Mouse (Mus musculus) liver, embryonic 16.5 days (tissue): Measurements from ENCODE around the gene AC161166.1. TPM values are rescaled to one million over a fixed set of nuclear protein-coding genes. Genes with fewer than 3 reads are reported as not detected.
A peak's percentile ranks its signal among the peaks of the same experiment; 100 is the strongest.

ENCODE experiments used
- ATAC-seq: fragments of 200-750 bp; cut with Nextera tagmentation; 2 replicates; pipeline ENCODE4 v1.8.0; 2017; ENCODE audit warnings: low read depth, mild to moderate bottlenecking, moderate number of reproducible peaks, moderate library complexity
- H3K27ac ChIP-seq: fragments of 300-500 bp; sonication (generic); 2 replicates; pipeline ENCODE4 v1.5.1; 2014; ENCODE audit warnings: mild to moderate bottlenecking, low read length
- H3K27me3 ChIP-seq: fragments of 300-500 bp; sonication (generic); 2 replicates; pipeline ENCODE4 v1.6.1; 2014; ENCODE audit warnings: low read depth, low read length, mixed read lengths; ENCODE audit not compliant: control insufficient read depth, insufficient read depth
- H3K36me3 ChIP-seq: fragments of 300-500 bp; sonication (generic); 2 replicates; pipeline ENCODE4 v1.6.1; 2014; ENCODE audit warnings: mild to moderate bottlenecking; ENCODE audit not compliant: control insufficient read depth, insufficient read depth
- H3K4me1 ChIP-seq: fragments of 300-500 bp; sonication (generic); 2 replicates; pipeline ENCODE4 v1.6.1; 2014; ENCODE audit warnings: low read depth, low read length, mixed read lengths; ENCODE audit not compliant: control insufficient read depth
- H3K4me2 ChIP-seq: fragments of 300-500 bp; sonication (generic); 2 replicates; pipeline ENCODE4 v1.6.1; 2014; ENCODE audit warnings: low read depth, low read length, mixed read lengths
- H3K4me3 ChIP-seq: fragments of 300-500 bp; sonication (generic); 2 replicates; pipeline ENCODE4 v1.5.1; 2014; ENCODE audit warnings: low read depth, mild to moderate bottlenecking, low read length
- H3K9ac ChIP-seq: fragments of 300-500 bp; sonication (generic); 2 replicates; pipeline ENCODE4 v1.6.1; 2014; ENCODE audit warnings: low read depth, low read length
- H3K9me3 ChIP-seq: fragments of 300-500 bp; sonication (generic); replicated peaks from 2 replicates; pipeline ENCODE4 v1.6.1; 2016; ENCODE audit warnings: low read length; ENCODE audit not compliant: control insufficient read depth
- WGBS: fragments of 180-500 bp; shearing (Covaris S2); extraction: QIAGEN DNeasy Blood & Tissue Kit; methylation state at CpG from one replicate; pipeline ENCODE4 v1.1.7; 2014; ENCODE audit not compliant: insufficient replicate concordance; 5-methylcytosine and 5-hydroxymethylcytosine counted together
- polyA plus RNA-seq: library from polyadenylated mRNA; unstranded; fragments of >200 nt; fragmentation: Nextera tagmentation; extraction: Ambion mirVana; gene quantifications from 2 replicates; pipeline ENCODE4 v1.2.1, GENCODE M21; 2015

The AC161166.1 gene
- polyA plus RNA-seq, 1 experiment from 2014 or later = not detected

DNA sequence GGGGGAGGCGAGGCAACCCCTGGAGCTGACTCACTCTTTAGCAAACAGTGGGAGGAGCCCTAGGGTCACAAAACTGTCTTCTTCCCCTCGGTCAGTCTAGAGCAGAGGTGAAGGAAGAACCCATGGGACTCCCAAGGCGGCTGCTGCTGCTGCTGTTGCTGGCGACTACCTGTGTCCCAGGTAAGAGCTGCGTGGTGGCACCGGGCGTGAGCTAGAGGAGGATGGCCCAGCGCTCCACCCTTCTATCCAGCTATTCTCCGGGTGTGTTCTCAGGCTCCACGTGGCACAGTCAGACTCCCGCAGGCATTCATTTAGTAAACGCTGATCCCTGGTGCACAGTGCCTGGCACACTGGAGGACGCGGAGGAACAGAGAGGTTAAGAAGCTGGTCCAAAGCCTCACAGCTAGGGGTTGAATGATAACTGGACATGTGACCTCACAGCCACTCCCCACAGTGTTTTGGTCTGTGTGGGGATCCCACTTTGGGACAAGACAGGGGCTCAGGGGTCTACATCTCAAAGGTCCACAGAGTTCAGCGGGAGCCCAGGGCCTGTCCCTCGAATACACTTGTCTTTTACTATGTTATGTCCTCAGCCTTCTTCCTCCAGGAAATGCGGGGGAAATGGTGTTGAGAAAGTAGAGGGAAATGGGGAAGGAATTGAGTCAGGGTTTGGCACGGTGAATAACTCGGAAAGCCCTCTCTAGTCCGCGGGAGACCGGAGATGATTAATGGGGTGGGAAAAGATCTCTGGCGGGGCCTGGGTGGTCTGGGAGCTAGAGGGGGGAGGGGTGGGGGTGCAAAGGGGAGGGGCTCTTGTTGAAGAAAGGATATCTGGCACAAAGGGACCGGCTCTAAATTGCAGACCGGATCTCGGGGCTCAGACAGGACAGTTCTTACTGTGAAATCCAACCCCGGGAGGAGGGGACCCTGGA is 49.6 kb downstream of the AC161166.1 start, which contains the start of gene Plaur:
Gene Plaur (plus strand): TSS at position 97 of the 932 bp plus-strand sequence.
- peaks cover 3% of the 10 kb centered on the region; the same call in 1 of the 2 replicates for H3K27me3 ChIP-seq
- no peaks in the 10 kb centered on the region; the same call in 1 of the 2 replicates for H3K4me1 ChIP-seq
- peak within 1 kb of the TSS; percentile 38 for H3K4me2 ChIP-seq
- WGBS = 2% methylated on average over 27 of the region's 27 CpGs
- peak within 1 kb of the TSS; percentile 64 for H3K27ac ChIP-seq
- peak within 1 kb of the TSS; percentile 52 for H3K4me3 ChIP-seq
- no peaks in the 10 kb centered on the region for H3K36me3 ChIP-seq
- H3K9me3 ChIP-seq = no peaks in the 10 kb centered on the region
- peak; percentile 61 for ATAC-seq
- peak within 1 kb of the TSS; percentile 43; the same call in 1 of the 2 replicates for H3K9ac ChIP-seq

GRCm38 (mm10) chr7:24461376-24462051 is 50.7 kb downstream of the AC161166.1 start:
- peaks cover 3% of the 10 kb centered on the region; the same call in 1 of the 2 replicates for H3K27me3 ChIP-seq
- H3K4me2 ChIP-seq = 0 out of 2 replicates have a peak overlapping the region, but pooled peaks have one; percentile 7
- no peaks in the 10 kb centered on the region; the same call in 1 of the 2 replicates for H3K4me1 ChIP-seq
- no peak for ATAC-seq
- no peak overlapping the region for H3K27ac ChIP-seq
- H3K4me3 ChIP-seq = no peak overlapping the region
- 23% methylated on average over 14 of the region's 14 CpGs for WGBS
- H3K9me3 ChIP-seq = no peaks in the 10 kb centered on the region
- no peaks in the 10 kb centered on the region for H3K36me3 ChIP-seq
- no peak overlapping the region for H3K9ac ChIP-seq

Other genes with a start within 250 kb of the AC161166.1 start
- 1.1 and 1.3 TPM in 2 replicates for gene Zfp93, start 242.0 kb downstream of the AC161166.1 start, polyA plus RNA-seq
- 2.3 and 2.7 TPM in 2 replicates for gene Zfp61, start 211.2 kb downstream of the AC161166.1 start, polyA plus RNA-seq
- 1.8 and 2.3 TPM in 2 replicates for gene Zfp94, start 195.8 kb downstream of the AC161166.1 start, polyA plus RNA-seq
- not detected in 2 replicates for gene Tescl, start 178.5 kb downstream of the AC161166.1 start, polyA plus RNA-seq
- not detected in 2 replicates for gene Lypd5, start 163.3 kb downstream of the AC161166.1 start, polyA plus RNA-seq
- gene Kcnn4, start 142.2 kb downstream of the AC161166.1 start, polyA plus RNA-seq = 91.9 and 93.4 TPM in 2 replicates
- 12.8 and 14.3 TPM in 2 replicates for gene Smg9, start 112.8 kb downstream of the AC161166.1 start, polyA plus RNA-seq
- not detected in 2 replicates for gene Irgc1, start 60.2 kb downstream of the AC161166.1 start, polyA plus RNA-seq
- 5.9 and 6.6 TPM in 2 replicates for gene Plaur, start 50.0 kb downstream of the AC161166.1 start, polyA plus RNA-seq
- gene Cadm4, start 30.4 kb downstream of the AC161166.1 start, polyA plus RNA-seq = 0.24 TPM in 1 of 2 replicates, not detected in the other
- gene Zfp428, start 5.4 kb downstream of the AC161166.1 start, polyA plus RNA-seq = 2.7 and 3.2 TPM in 2 replicates
- 1.1 and 1.3 TPM in 2 replicates for gene Irgq, start 18.2 kb upstream of the AC161166.1 start, polyA plus RNA-seq
- not detected in 2 replicates for gene Pinlyp, start 33.7 kb upstream of the AC161166.1 start, polyA plus RNA-seq
- gene Xrcc1, start 33.8 kb upstream of the AC161166.1 start, polyA plus RNA-seq = 35.4 and 40.8 TPM in 2 replicates
- gene Ethe1, start 75.1 kb upstream of the AC161166.1 start, polyA plus RNA-seq = 26.4 and 26.5 TPM in 2 replicates
- gene Zfp575, start 75.2 kb upstream of the AC161166.1 start, polyA plus RNA-seq = 0.25 and 0.30 TPM in 2 replicates
- gene Phldb3, start 98.3 kb upstream of the AC161166.1 start, polyA plus RNA-seq = 0.08 and 0.18 TPM in 2 replicates
- gene Lypd3, start 124.1 kb upstream of the AC161166.1 start, polyA plus RNA-seq = 0.05 TPM in 1 of 2 replicates, not detected in the other
- gene Tex101, start 164.2 kb upstream of the AC161166.1 start, polyA plus RNA-seq = not detected in 2 replicates
- not detected in 2 replicates for gene BC049730, start 196.8 kb upstream of the AC161166.1 start, polyA plus RNA-seq
- gene Gm4763, start 214.5 kb upstream of the AC161166.1 start, polyA plus RNA-seq = not detected in 2 replicates
- 13.6 and 18.1 TPM in 2 replicates for gene Cd177, start 247.9 kb upstream of the AC161166.1 start, polyA plus RNA-seq